Mouse (Mus musculus) liver, postnatal 0 days (tissue): ENCODE data around the gene Snx1. TPM values are rescaled to one million over a fixed set of nuclear protein-coding genes. Genes with fewer than 3 reads are reported as not detected.
A peak's percentile ranks its signal among the peaks of the same experiment; 100 is the strongest.

Experiments used
- ATAC-seq: fragments of 200-750 bp; cut with Nextera tagmentation; 2 replicates; pipeline ENCODE4 v1.8.0; 2017; ENCODE audit warnings: mild to moderate bottlenecking, moderate library complexity
- DNase-seq: peaks from one replicate; pipeline ENCODE4 v3.0.0-alpha.2; 2016
- H3K27ac ChIP-seq: fragments of 300-500 bp; sonication (generic); 2 replicates; pipeline ENCODE4 v1.5.1; 2014; ENCODE audit warnings: antibody characterized with exemption, moderate library complexity, mild to moderate bottlenecking, low read depth
- H3K27me3 ChIP-seq: fragments of 300-500 bp; sonication (generic); 2 replicates; pipeline ENCODE4 v1.6.1; 2014; ENCODE audit warnings: low read length, control low read depth, mixed read lengths; ENCODE audit not compliant: insufficient read depth
- H3K36me3 ChIP-seq: fragments of 300-500 bp; sonication (generic); replicated peaks from 2 replicates; pipeline ENCODE4 v1.6.1; 2014; ENCODE audit warnings: mild to moderate bottlenecking, control low read depth, low read length, moderate library complexity, mixed read lengths; ENCODE audit not compliant: insufficient read depth
- H3K4me1 ChIP-seq: fragments of 300-500 bp; sonication (generic); 2 replicates; pipeline ENCODE4 v1.6.1; 2014; ENCODE audit warnings: antibody characterized with exemption, mild to moderate bottlenecking, control low read depth; ENCODE audit not compliant: insufficient read depth
- H3K4me2 ChIP-seq: fragments of 300-500 bp; sonication (generic); 2 replicates; pipeline ENCODE4 v1.6.1; 2014; ENCODE audit warnings: low read depth, mild to moderate bottlenecking, low read length, moderate library complexity, mixed read lengths
- H3K4me3 ChIP-seq: fragments of 300-500 bp; sonication (generic); 2 replicates; pipeline ENCODE4 v1.5.1; 2014; ENCODE audit warnings: low read depth, low read length
- H3K9ac ChIP-seq: fragments of 300-500 bp; sonication (generic); replicated peaks from 2 replicates; pipeline ENCODE4 v1.6.1; 2014; ENCODE audit warnings: mild to moderate bottlenecking, moderate library complexity
- H3K9me3 ChIP-seq: fragments of 300-500 bp; sonication (generic); 2 replicates; pipeline ENCODE4 v1.6.1; 2016; ENCODE audit warnings: mild to moderate bottlenecking, control low read depth, low read length, mixed read lengths
- CTCF ChIP-seq: sonication (generic); IDR thresholded peaks from 2 replicates; pipeline ENCODE4 v1.5.1; 2016; ENCODE audit warnings: antibody characterized with exemption, low read depth
- EP300 ChIP-seq: IDR thresholded peaks from 2 replicates; pipeline ENCODE4 v1.6.1; 2016; ENCODE audit warnings: antibody characterized with exemption, low read depth, mild to moderate bottlenecking
- WGBS: fragments of 180-500 bp; shearing (Covaris S2); extraction: QIAGEN DNeasy Blood & Tissue Kit; methylation state at CpG from one replicate; pipeline ENCODE4 v1.1.7; 2014; ENCODE audit not compliant: insufficient replicate concordance; 5-methylcytosine and 5-hydroxymethylcytosine counted together
- polyA plus RNA-seq: library from polyadenylated mRNA; unstranded; fragments of >200 nt; fragmentation: Nextera tagmentation; extraction: Ambion mirVana; gene quantifications from 2 replicates; pipeline ENCODE4 v1.2.1, GENCODE M21; 2015

Gene Snx1
- polyA plus RNA-seq, 1 experiment from 2014 or later: 34.5 TPM

- no peak for DNase-seq
- no peaks in the 10 kb centered on the region for H3K36me3 ChIP-seq
- no peak overlapping the region for H3K27ac ChIP-seq
- 87% methylated on average over 9 of the region's 9 CpGs for WGBS
- H3K4me1 ChIP-seq: peaks cover 15% of the 10 kb centered on the region
- H3K27me3 ChIP-seq: no peaks in the 10 kb centered on the region
- H3K9ac ChIP-seq: no peak overlapping the region
- no peak overlapping the region for H3K4me3 ChIP-seq
- ATAC-seq: no peak
- no peak overlapping the region for H3K4me2 ChIP-seq
- no peaks in the 10 kb centered on the region for H3K9me3 ChIP-seq
- TF ChIP-seq EP300: no peak
- TF ChIP-seq CTCF: no peak
Measured at GRCm38 (mm10) chr9:66154013-66154412, 27.6 kb upstream of the Snx1 start.

DNA sequence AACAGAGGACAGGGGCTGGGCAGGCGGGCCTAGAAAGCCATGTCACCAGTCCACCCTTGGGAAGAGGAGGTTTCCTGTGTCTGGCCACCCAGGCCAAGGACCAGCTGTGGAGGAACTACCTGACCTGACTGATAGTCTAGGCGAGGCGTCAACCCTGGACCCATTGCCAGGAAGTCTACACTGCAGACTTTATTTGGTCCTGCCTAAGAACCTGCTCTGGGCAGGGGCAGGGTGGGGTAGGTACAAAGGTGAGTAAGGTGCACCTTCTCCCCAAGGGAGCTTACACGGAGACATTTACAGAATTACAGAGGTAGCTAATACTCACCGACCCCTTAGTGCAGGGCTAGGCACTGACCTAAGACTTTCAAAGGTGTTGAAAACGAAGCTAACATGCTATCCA, 27.2 kb upstream of the Snx1 start:
- no peak overlapping the region for H3K27ac ChIP-seq
- TF ChIP-seq CTCF: no peak
- no peak for TF ChIP-seq EP300
- ATAC-seq (no peak), DNase-seq (no peak)
- 79% methylated on average over 6 of the region's 6 CpGs for WGBS
- H3K27me3 ChIP-seq: no peaks in the 10 kb centered on the region
- H3K36me3 ChIP-seq: no peaks in the 10 kb centered on the region
- H3K4me2 ChIP-seq: no peak overlapping the region
- no peak overlapping the region for H3K4me3 ChIP-seq
- H3K9ac ChIP-seq: no peak overlapping the region
- H3K9me3 ChIP-seq: no peaks in the 10 kb centered on the region
- peaks cover 11% of the 10 kb centered on the region for H3K4me1 ChIP-seq

DNA sequence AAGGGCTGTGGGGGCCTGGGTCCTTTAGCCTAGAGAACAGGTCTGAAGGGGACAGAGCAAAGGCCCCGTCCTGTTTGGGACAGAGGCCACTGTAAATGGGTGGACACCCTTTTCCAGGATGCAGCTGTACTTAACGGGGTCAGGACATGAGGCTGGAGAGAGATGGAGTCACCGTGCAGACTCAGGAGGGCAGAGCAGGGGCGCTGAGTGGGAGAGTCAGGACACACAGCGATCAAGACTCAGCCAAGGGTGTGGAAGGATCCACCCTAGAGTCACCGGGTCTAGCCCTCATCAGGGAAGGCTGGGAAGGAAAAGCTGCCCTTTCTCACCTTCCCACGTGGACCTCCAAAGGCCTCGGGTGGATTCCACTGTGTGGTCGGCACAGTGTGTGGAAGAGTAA, 25.6 kb upstream of the Snx1 start:
- TF ChIP-seq EP300 (no peak), CTCF (no peak)
- H3K4me2 ChIP-seq: no peak overlapping the region
- peaks cover 4% of the 10 kb centered on the region for H3K4me1 ChIP-seq
- no peaks in the 10 kb centered on the region for H3K36me3 ChIP-seq
- WGBS: 57% methylated on average over 9 of the region's 9 CpGs
- H3K27ac ChIP-seq: no peak overlapping the region
- H3K4me3 ChIP-seq: no peak overlapping the region
- no peak overlapping the region for H3K9ac ChIP-seq
- DNase-seq (peak; percentile 11), ATAC-seq (no peak)
- no peaks in the 10 kb centered on the region for H3K27me3 ChIP-seq
- H3K9me3 ChIP-seq: no peaks in the 10 kb centered on the region

DNA sequence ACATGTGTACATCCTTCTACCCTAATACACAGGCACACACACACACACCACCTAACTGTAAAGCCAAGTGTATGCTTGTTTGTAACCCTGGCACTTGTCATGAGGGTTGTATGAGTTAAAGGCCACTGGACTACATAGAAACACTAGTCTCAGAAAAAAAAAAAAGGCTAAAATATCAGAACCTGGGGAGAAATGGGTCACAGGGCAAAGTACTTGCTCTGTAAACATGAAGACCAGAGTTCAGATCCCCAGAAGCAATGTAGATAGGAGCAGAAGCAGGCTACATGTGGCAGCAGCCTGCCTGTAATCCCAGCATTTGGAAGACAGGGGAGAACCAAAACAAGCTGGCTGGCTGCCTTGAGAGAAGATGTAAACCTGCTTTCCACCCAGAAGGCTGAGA, 19.8 kb upstream of the Snx1 start:
- Histone ChIP-seq H3K27me3 (no peaks in the 10 kb centered on the region), H3K36me3 (no peaks in the 10 kb centered on the region), H3K27ac (no peak overlapping the region), H3K4me2 (no peak overlapping the region), H3K4me1 (no peaks in the 10 kb centered on the region), H3K9ac (no peak overlapping the region), H3K9me3 (no peaks in the 10 kb centered on the region), H3K4me3 (no peak overlapping the region)
- DNase-seq (no peak), ATAC-seq (no peak)
- TF ChIP-seq EP300 (no peak), CTCF (no peak)

DNA sequence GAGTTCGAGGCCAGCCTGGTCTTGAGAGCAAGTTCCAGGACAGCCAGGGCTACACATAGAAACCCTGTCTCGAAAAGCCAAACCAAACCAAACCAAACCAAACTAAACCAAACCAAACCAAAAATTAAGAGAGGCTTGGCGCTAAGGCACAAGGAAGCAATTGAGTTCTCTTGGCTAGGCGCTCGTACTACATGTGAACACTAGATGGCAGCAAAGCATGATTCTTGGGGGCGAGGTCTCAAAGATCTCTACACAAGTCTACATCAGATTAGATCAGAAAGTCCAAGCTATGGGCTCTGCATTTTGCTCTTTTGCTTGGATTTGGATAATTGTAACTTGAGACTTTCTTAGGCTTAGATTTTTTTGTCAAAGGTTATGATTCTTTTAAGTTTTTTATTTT, 17.9 kb upstream of the Snx1 start:
- 10% methylated on average over 6 of the region's 6 CpGs for WGBS
- Histone ChIP-seq H3K4me1 (no peaks in the 10 kb centered on the region), H3K27ac (no peak overlapping the region), H3K4me3 (no peak overlapping the region), H3K27me3 (no peaks in the 10 kb centered on the region), H3K9ac (no peak overlapping the region), H3K4me2 (no peak overlapping the region), H3K9me3 (no peaks in the 10 kb centered on the region), H3K36me3 (peaks cover 14% of the 10 kb centered on the region)
- peak; percentile 76 for DNase-seq
- ATAC-seq: no peak
- TF ChIP-seq EP300 (no peak), CTCF (peak; percentile 95)

GRCm38 (mm10) chr9:66142265-66142664, 15.9 kb upstream of the Snx1 start:
- no peak overlapping the region for H3K4me2 ChIP-seq
- no peaks in the 10 kb centered on the region for H3K4me1 ChIP-seq
- no peak overlapping the region for H3K9ac ChIP-seq
- DNase-seq (no peak), ATAC-seq (no peak)
- H3K9me3 ChIP-seq: no peaks in the 10 kb centered on the region
- H3K4me3 ChIP-seq: no peak overlapping the region
- H3K36me3 ChIP-seq: peaks cover 29% of the 10 kb centered on the region
- TF ChIP-seq CTCF: no peak
- TF ChIP-seq EP300: no peak
- H3K27ac ChIP-seq: no peak overlapping the region
- 55% methylated on average over 1 of the region's 1 CpGs for WGBS
- no peaks in the 10 kb centered on the region for H3K27me3 ChIP-seq

DNA sequence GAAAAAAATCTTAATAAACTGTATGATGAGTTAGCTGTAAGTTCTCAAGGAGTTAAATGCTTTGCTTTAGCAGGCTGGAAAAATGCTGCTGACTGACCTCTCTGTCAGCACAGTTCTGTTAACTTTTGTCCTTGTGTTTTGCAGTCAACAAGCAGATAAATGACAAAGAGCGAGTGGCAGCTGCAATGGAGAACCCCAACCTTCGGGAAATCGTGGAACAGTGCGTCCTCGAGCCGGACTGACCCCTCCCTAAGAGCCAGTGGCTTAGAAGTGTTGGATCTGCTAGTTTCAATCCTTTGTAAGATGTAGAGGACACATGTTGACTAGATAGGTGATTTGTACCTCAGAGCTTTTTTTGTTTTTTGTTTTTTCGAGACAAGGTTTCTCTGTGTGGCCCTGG, 11.8 kb upstream of the Snx1 start:
- H3K4me1 ChIP-seq: no peaks in the 10 kb centered on the region
- no peak overlapping the region for H3K4me3 ChIP-seq
- no peak for TF ChIP-seq EP300
- no peak for TF ChIP-seq CTCF
- H3K36me3 ChIP-seq: peaks cover 65% of the 10 kb centered on the region
- no peak for DNase-seq
- H3K9me3 ChIP-seq: no peaks in the 10 kb centered on the region
- H3K27ac ChIP-seq: no peak overlapping the region
- 92% methylated on average over 7 of the region's 7 CpGs for WGBS
- H3K4me2 ChIP-seq: no peak overlapping the region
- no peak for ATAC-seq
- no peak overlapping the region for H3K9ac ChIP-seq
- H3K27me3 ChIP-seq: no peaks in the 10 kb centered on the region
